Mouse (Mus musculus) small intestine, adult 2 months (tissue): ENCODE measurements around the gene Aif1.

ENCODE experiments used
- CTCF ChIP-seq: fragments of 200-500 bp; IDR thresholded peaks from 2 replicates; pipeline ENCODE4 v1.5.1; 2012; ENCODE audit warnings: low read depth, mild to moderate bottlenecking, control low read depth, inconsistent platforms, low read length, moderate library complexity, mixed read lengths; ENCODE audit not compliant: insufficient replicate concordance, insufficient read length; ENCODE audit errors: extremely low read depth
- POLR2A ChIP-seq: fragments of 200-500 bp; IDR thresholded peaks from 2 replicates; pipeline ENCODE4 v1.6.1; 2012; ENCODE audit warnings: low read depth, mild to moderate bottlenecking, control low read depth, inconsistent platforms, low read length, moderate library complexity

DNA sequence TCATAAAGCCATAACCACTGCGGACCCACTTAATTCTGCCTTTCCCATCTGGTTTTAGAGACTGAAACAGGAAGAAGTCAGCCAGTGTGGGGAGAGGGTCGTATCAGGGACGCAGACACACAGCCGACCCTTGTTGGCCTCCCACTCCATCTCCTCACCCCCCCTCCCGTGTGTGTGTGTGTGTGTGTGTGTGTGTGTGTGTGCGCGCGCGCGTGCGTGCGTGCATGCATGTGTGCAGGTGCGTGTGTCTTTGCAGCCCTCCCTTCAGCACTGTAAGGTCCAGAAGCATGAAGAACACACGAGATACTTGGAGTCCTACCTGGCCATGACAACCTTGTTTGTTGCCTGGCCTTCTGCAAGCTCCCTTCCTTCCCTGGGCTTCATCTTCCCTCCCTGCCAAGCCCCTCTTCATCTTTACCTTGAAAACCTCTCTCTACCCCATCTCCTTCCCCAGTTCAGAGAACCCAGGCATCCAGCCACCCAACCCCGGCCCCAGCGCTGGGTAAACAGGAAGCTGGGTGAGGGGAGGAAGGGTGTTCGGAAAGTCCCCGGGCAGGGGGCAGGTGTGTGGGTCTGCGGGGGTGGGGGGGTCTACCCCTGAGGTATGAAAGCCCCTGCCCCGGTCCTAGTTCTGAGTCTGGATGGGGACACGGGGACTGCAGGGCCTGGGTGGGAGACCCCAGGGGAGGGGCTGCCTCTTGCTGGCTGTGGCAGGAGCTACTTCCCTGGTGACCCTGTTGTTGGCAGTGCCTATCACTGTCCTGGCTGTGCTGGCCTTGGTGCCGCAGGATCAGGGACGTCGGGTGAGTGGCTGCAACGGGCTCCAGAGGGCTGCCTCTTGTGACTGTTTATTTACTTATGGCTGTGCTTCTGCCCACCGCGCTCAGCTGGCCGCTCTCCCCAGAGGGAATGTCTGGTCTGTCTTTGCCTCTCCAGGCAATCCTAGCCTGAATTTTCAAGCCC is 18.3 kb upstream of the Aif1 start, which contains the start of gene Ltb:
- TF ChIP-seq CTCF: no peak
- TF ChIP-seq POLR2A: no peak
